Mouse (Mus musculus) layer of hippocampus, adult 11-12 months (tissue): ENCODE results near the gene 2810021J22Rik.
A peak's percentile ranks its signal among the peaks of the same experiment; 100 is the strongest.

Experiments used
- DNase-seq: peaks from one replicate; pipeline ENCODE4 v3.0.0; 2022; ENCODE audit warnings: low spot score

2810021J22Rik gene

DNA sequence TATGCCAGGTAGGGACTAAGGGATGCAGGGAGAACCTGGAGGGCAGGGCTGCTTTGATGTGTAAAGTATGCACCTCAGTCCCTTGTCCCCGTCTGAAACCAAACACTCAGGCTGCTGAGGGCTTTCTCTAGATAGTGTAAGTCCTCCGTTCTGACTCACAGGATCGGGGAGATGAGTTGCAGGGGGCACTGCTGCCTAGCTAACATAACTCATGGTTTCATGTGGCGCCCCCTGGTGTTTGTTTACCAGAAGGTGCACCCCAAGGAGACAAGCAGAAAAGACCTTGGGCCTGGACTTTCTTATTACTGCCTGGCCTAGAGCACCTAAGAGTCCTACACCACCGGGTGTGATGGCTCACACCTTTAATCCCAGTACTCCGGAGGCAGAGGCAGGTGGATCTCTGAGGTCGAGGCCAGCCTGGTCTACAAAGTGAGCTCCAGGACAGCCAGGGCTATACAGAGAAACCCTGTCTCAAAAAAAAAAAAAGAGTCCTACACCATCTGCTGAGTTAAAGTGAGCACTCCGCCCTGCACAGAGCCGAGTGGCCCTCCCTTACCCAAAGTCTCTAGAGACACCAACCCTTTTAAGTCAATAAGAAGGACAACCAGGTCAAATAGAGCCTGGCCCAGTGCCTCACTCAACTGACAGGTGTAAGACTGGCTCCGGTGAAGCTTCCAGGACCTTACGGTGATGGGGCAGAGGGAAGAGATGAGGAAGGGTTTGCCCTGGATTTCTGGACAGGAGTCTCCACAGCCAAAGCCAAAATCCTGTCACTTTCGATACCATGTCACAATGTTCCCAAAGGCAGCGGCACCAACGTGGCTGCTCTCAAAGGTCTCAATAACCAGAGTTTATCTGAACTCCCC is 50.1 kb downstream of the 2810021J22Rik start:
- no peak for DNase-seq

DNA sequence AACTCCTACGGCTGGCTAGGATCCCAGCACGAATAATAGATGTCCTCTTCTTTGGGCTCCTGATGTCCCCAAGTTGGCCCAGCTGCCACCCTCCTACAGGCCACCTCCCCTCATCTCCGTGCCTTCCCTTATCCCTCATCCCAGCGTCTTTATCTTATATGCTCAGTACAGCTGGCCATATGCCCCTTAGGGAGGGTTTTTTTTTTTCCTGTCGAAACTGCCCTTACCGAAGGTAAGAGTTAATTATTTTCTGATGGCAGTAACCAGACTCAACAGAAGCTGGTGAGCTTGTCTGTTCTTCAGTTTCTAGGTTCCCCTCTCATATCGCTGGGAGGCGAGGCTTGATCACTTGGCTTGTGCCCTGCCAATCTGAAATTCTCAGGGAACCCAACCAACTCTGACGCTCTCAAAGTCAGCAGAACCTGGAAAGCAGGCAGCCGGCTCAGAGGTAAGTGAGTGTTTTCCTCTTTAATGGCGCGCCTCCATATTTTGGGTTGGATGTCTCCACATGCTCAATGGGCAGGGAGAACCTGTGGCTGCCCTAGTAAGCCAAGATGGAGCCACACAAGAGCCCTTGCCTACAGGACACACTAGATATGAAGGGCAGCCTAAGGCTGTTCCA is 50.8 kb downstream of the 2810021J22Rik start, which contains the start of gene Btnl10:
Gene Btnl10 (plus strand): TSS at position 164 of the 622 bp plus-strand sequence.
- no peak for DNase-seq

DNA sequence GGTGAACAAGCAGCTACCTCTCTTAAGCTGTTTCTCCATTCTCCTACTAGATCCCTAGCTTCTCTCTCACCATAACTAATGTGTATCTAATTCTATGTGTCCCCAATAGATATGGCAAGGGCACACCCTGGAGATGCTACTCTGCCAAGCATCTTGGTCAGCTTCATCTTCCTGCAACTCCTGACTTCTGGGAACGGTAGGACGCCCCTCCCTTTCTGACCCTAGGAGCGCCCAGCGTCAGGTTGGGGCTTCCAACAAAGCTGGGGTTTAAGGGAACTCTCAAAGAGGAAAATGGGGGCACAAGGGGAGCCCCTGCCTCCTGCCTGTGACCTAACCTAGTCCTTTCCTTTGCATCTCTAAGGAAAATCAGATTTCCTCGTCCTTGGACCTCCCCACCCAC is 51.7 kb downstream of the 2810021J22Rik start:
- no peak for DNase-seq

DNA sequence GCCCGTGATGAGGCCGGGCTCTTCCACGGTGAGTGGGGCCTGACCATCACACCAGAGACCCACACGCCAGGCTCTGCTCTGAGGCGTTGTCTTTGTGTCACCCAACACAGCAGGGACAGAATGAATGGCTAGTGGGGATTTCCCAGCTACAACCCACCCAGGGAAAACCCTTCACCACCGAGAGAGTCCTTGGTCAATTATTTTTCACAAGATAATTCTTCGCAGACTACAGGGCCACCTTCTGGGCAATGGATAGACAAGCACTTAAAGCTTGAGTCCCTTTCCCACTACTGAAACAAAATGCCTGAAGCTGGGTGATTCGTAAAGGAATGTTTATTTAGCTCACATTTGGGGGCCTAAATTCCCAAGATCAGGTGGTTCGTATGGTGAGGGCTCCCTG is 55.4 kb downstream of the 2810021J22Rik start:
- DNase-seq, result no peak

DNA sequence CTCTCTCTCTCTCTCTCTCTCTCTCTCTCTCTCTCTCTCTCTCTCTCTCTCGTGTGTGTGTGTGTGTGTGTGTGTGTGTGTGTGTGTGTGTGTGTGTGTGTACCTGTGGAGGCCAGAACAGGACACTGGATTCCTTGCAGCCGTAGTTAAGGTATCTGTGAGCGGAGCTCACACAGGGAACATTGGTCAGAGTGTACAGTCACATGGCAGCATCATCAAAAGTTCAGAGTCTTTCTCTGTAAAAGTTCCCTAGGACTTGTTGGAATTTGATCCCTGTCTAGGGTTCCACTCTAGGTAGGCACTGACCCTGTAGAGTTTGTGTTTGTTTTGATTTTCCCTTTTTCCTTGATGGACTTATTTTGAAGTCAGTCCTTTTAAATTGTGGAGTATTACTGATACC is 59.6 kb downstream of the 2810021J22Rik start:
- no peak for DNase-seq

- no peak for DNase-seq
Measured at GRCm38 (mm10) chr11:58927053-58927452, 60.0 kb downstream of the 2810021J22Rik start.

DNA sequence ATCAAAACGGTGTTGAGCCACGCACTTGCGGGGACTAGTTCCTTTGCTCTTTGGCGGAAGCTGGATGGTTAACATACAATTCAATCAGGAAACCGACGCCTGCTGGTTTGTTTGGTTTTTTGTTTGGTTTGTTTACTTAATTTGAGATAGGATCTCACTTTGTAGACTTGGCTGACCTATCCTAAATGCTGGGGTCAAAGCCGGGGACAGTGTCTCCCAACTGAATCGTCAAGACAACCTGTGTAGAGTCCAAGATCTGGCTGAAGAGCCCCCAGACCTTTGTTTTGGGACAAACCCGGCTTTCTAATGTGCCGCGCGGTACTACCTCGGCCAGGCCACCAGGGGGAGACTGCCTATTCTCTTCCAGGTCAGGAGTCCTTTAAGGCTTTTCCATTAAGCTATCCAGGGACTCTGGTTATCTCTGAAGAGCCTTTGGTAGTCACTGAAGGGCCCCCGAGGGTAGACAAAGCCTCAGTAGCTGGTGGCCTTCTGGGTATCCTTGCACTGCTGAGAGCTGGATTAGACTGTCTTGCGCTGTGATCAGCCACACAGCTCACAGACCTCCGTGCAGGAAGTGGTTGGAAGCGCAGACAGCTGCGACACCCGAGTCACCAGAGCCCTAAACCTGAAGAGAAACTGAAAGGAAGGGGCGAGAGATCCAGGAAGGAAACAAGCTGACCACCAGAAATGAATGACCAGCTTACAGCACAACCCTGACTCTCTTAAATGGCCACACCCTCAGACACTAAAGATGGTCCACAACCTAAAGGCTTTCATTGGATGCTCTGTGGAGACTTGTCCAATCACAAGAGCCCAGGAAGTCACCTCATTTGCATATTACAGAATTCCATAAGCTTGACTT is 61.0 kb downstream of the 2810021J22Rik start:
- peak; percentile 52 for DNase-seq

- no peak for DNase-seq
Measured at GRCm38 (mm10) chr11:58929055-58929454, 62.0 kb downstream of the 2810021J22Rik start.

- no peak for DNase-seq
Measured at GRCm38 (mm10) chr11:58929641-58930040, 62.6 kb downstream of the 2810021J22Rik start.

DNA sequence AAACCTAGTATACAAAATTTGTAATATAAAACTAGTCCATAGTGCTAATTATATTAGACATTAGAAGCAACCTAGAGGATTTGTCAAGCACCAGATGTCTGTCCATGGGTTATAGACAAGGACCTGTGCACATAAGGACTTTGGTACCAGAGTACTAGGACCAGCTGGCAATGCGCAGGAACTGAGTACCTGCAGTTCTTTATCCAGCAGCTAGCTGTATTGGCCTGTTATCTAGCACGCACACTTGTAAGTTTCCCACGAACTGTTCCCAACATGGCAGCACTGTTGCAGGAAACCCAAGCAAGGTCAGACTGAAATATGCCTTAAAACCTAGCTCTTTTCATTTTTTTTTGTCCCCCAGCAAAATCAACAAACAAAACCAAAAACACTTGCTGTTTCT is 63.2 kb downstream of the 2810021J22Rik start:
- DNase-seq, result no peak

DNA sequence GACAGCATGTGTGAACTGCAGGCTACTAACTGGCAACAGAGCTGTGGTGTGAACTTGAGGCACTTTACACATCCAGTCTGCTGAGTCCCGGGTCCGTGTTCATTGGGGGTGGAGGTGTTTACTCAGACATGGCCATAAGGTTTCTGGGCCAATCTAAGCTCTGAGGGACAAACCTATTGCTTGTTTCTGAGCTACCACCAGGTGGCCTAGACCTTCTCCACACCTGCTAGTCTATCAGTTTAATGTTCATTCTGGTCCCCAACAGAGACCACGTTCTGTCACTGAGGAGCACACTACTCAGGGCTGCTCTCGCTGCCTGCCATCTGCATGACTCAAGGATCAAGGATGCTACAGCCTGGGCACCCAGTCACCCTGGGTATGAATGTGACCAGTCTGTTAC is 64.6 kb downstream of the 2810021J22Rik start:
- no peak for DNase-seq
